Mouse (Mus musculus) liver, postnatal 0 days (tissue): ENCODE data around the gene Txnl4b.

Experiments
- CTCF ChIP-seq: sonication (generic); IDR thresholded peaks from 2 replicates; pipeline ENCODE4 v1.5.1; 2016; ENCODE audit warnings: antibody characterized with exemption, low read depth
- EP300 ChIP-seq: IDR thresholded peaks from 2 replicates; pipeline ENCODE4 v1.6.1; 2016; ENCODE audit warnings: antibody characterized with exemption, low read depth, mild to moderate bottlenecking

DNA sequence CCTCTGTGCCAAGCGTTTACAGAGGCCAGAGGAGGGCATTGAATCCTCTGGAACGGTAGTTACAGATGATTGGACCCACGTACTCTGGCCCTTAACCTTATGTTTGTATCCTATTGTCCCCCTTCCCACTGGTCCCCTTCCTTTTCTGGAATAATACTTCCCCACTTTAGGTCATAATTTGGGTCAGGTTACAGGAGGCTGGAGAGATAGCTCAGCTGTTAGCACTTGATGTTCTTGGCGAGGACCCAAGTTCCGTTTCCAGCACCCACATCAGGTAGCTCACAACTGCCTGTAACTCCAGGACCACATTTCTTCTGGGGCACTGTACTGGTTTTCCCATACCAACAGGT lies 43.4 kb downstream of the Txnl4b start:
- TF ChIP-seq CTCF (no peak), EP300 (peak; percentile 61; the same call in 1 of the 2 replicates)
